Mouse (Mus musculus) stomach, embryonic 15.5 days (tissue): ENCODE results near the gene Fdx1. TPM values are rescaled to one million over a fixed set of nuclear protein-coding genes. Genes with fewer than 3 reads are reported as not detected.

ENCODE experiments used
- ATAC-seq: fragments of 200-750 bp; cut with Nextera tagmentation; 2 replicates; pipeline ENCODE4 v1.8.0; 2017; ENCODE audit warnings: low read depth, moderate number of reproducible peaks, moderate TSS enrichment; ENCODE audit not compliant: insufficient read depth, low FRiP score
- H3K27ac ChIP-seq: fragments of 300-500 bp; sonication (generic); 2 replicates; pipeline ENCODE4 v1.5.1; 2015; ENCODE audit warnings: mild to moderate bottlenecking, inconsistent platforms
- H3K27me3 ChIP-seq: fragments of 300-500 bp; sonication (generic); replicated peaks from 2 replicates; pipeline ENCODE4 v1.6.1; 2015; ENCODE audit warnings: inconsistent platforms
- H3K36me3 ChIP-seq: fragments of 300-500 bp; sonication (generic); 2 replicates; pipeline ENCODE4 v1.6.1; 2015; ENCODE audit warnings: inconsistent platforms
- H3K4me1 ChIP-seq: fragments of 300-500 bp; sonication (generic); 2 replicates; pipeline ENCODE4 v1.6.1; 2015; ENCODE audit warnings: inconsistent platforms
- H3K4me2 ChIP-seq: fragments of 300-500 bp; sonication (generic); 2 replicates; pipeline ENCODE4 v1.6.1; 2015; ENCODE audit warnings: mild to moderate bottlenecking, inconsistent platforms
- H3K4me3 ChIP-seq: fragments of 300-500 bp; sonication (generic); replicated peaks from 2 replicates; pipeline ENCODE4 v1.5.1; 2015; ENCODE audit warnings: inconsistent platforms
- H3K9ac ChIP-seq: fragments of 300-500 bp; sonication (generic); 2 replicates; pipeline ENCODE4 v1.6.1; 2015; ENCODE audit warnings: inconsistent platforms
- H3K9me3 ChIP-seq: fragments of 300-500 bp; sonication (generic); 2 replicates; pipeline ENCODE4 v1.6.1; 2016; ENCODE audit warnings: inconsistent platforms
- whole genome bisulfite sequencing: fragments of 180-500 bp; shearing (Covaris S2); methylation state at CpG from one replicate; pipeline ENCODE4 v1.1.7; 2015; 5-methylcytosine and 5-hydroxymethylcytosine counted together
- polyA plus RNA-seq: library from polyadenylated mRNA; unstranded; fragments of >200 nt; fragmentation: Nextera tagmentation; extraction: Ambion mirVana; gene quantifications from 2 replicates; pipeline ENCODE4 v1.2.1, GENCODE M21; 2015

Fdx1 gene
- polyA plus RNA-seq, result 84.2 and 91.4 TPM in 2 replicates

DNA sequence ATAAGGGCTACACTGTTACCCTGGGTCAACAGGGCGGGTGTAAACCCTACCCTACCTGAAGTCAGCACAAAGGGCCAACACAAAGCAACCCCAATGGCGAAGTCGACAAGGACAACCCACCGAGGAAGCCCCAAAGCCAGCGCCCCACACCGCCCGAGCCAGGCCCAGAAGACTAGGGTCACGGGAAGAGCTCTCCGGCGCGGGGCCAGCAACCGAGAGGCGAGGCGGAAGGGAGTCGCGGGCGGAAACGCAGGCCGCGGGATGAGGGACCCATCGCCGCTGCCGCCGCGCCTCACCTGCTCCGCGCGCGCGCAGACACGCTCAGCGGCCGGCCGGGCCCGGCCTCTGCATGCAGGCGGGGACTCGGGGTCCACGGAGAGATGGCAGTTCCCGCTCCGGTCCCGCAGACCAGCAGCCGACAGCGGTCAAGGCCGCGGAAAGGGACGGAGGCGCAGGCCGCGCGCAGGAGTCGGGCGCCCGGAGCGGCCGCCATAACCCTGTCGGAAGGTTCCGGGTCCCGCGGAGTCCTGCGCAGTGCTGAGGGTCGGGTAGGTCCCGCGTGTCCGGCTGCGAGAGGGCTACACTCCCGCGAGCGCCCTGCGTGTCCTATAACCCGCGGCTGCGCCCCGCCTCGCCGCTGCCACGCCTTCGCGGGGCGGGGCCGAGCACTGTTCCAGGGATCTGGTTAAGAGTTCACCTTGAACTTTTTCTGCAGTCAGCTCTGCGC is at the start of gene Fdx1:
Fdx1 (minus strand) TSS at position 582 of the 727 bp plus-strand sequence.
- peak; percentile 92 for ATAC-seq
- Histone ChIP-seq H3K4me1 (no peaks in the 10 kb centered on the region), H3K4me3 (peak within 1 kb of the TSS; percentile 83), H3K9ac (peak within 1 kb of the TSS; percentile 73), H3K36me3 (no peaks in the 10 kb centered on the region), H3K4me2 (peak within 1 kb of the TSS; percentile 55), H3K9me3 (no peaks in the 10 kb centered on the region), H3K27ac (peak within 1 kb of the TSS; percentile 84), H3K27me3 (no peaks in the 10 kb centered on the region)
- WGBS, result under 1% methylated on average over 80 of the region's 81 CpGs

DNA sequence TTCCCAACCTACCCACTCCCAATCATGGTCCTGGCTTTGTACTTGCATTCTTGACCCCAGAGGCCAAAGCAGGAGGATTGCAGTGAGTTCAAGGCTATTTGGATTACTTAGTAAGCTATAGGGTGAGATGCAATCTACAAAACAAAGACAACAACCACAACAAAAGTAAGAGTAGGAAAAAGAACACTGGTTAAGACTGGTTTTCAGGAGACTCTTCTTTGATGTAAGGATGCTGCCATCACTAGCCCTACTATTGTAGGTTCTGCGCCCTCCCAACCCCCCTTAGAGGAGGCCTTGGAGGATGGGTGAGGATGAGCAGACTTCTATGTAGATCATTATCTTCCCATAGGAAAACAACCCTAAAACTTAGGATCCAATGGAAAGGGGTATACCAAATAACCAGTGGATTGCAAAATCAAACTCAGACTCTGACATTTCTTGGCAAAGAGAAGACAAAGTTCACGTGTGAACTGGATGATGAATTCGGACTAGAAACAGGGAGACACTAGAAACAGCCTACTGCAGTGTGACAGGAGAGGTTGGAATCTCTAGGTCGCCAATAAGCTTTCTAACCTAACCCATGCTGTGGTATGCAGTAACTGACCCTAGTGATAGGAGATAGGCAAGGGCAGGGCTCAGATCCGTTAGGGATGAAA is 49.6 kb upstream of the Fdx1 start:
- Histone ChIP-seq H3K4me2 (no peak overlapping the region), H3K27ac (no peak overlapping the region), H3K36me3 (no peaks in the 10 kb centered on the region), H3K4me3 (no peak overlapping the region), H3K4me1 (no peaks in the 10 kb centered on the region), H3K9me3 (no peaks in the 10 kb centered on the region), H3K9ac (no peak overlapping the region), H3K27me3 (no peaks in the 10 kb centered on the region)
- no peak for ATAC-seq
- WGBS, result 71% methylated on average over 5 of the region's 5 CpGs

DNA sequence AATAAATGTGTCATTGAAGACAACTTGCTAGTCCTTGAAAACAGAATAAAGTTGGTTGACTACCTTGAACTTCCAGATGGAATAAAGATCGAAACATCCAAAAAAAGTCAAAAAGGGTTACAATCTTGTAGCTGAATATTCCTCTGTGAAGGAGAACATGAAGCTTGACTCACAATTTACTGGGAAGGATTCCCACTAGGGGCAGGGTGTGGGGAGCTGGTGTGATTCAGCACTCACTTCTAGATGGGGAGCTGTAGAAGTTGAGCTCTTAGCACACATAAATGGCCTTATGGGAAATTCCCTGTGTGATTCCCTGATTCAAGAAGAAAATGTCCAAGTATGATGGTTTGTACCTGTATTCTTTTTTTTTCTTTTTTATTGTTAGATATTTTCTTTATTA is 49.0 kb upstream of the Fdx1 start:
- no peak overlapping the region for H3K9ac ChIP-seq
- no peak overlapping the region for H3K4me2 ChIP-seq
- WGBS, result 94% methylated on average over 1 of the region's 1 CpGs
- no peaks in the 10 kb centered on the region for H3K9me3 ChIP-seq
- no peaks in the 10 kb centered on the region for H3K4me1 ChIP-seq
- ATAC-seq, result no peak
- H3K4me3 ChIP-seq, result no peak overlapping the region
- H3K36me3 ChIP-seq, result no peaks in the 10 kb centered on the region
- H3K27ac ChIP-seq, result no peak overlapping the region
- no peaks in the 10 kb centered on the region for H3K27me3 ChIP-seq

DNA sequence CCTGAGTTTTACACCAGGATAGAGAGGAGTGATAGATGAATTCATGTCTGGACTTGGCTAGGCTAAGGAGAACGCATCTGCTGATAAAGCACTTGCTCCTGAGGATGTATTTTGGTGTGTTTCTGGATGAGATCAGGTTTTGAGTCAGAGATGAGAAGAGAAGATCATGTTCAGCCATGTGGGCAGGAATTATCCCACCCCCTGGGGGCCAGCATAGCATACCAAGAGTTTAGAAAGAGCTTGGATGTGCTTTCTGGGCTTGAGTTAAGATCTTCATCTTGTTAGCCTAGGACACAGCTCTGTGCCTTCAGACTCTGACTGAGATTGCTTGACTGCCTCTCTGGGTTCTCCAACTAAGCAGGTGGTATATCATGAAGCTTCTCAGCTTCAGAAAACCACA is 45.2 kb upstream of the Fdx1 start:
- Histone ChIP-seq H3K27me3 (no peaks in the 10 kb centered on the region), H3K4me2 (no peak overlapping the region), H3K36me3 (no peaks in the 10 kb centered on the region), H3K9ac (no peak overlapping the region), H3K4me1 (no peaks in the 10 kb centered on the region), H3K4me3 (no peak overlapping the region), H3K27ac (no peak overlapping the region), H3K9me3 (no peaks in the 10 kb centered on the region)
- 74% methylated on average over 1 of the region's 1 CpGs for WGBS
- no peak for ATAC-seq

DNA sequence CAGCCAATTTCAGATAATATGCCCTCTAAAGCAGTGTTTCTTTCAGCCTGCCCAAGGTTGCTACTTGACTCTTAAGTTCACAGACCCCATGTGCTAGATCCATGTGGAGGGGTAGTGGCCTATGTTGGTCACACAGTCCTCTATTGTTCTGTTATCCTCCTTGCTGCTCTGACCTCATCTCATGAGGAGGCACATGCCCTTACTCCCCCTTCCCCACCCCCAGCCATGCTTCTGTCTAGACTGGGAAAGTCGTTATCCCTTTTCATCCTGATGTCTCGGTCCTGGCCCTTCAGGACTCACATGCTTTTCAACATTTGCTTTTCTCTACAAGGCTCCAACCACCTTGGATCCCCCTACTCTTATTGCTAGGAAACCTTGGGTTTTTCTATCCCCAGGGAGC is 44.0 kb upstream of the Fdx1 start:
- no peak overlapping the region for H3K27ac ChIP-seq
- H3K36me3 ChIP-seq, result no peaks in the 10 kb centered on the region
- no peak overlapping the region for H3K4me3 ChIP-seq
- no peaks in the 10 kb centered on the region for H3K9me3 ChIP-seq
- WGBS, result 50% methylated on average over 2 of the region's 2 CpGs
- ATAC-seq, result no peak
- no peak overlapping the region for H3K4me2 ChIP-seq
- H3K27me3 ChIP-seq, result no peaks in the 10 kb centered on the region
- H3K9ac ChIP-seq, result no peak overlapping the region
- H3K4me1 ChIP-seq, result no peaks in the 10 kb centered on the region

DNA sequence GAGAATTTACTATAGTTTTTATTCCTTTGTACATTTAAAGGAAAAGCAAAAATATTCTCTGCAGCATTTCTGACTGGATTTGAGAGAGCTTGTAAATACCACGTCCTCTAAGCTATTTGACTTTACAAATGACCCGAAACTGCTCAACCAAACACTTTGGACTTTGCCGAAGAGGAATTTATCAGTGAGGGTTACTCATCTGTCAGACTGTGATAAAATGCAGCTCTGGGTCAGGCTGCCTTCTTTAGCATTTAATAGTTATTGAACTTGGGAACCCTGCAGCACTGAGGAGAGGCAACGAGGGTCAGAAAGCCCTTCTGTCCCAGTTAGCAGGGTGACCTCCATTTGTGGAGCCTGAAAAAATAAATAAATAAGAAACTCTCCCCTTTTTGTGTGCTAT is 40.1 kb upstream of the Fdx1 start:
- no peaks in the 10 kb centered on the region for H3K27me3 ChIP-seq
- H3K9ac ChIP-seq, result no peak overlapping the region
- H3K36me3 ChIP-seq, result no peaks in the 10 kb centered on the region
- no peak for ATAC-seq
- WGBS, result 26% methylated on average over 4 of the region's 4 CpGs
- H3K4me3 ChIP-seq, result no peak overlapping the region
- H3K27ac ChIP-seq, result no peak overlapping the region
- H3K4me1 ChIP-seq, result no peaks in the 10 kb centered on the region
- no peak overlapping the region for H3K4me2 ChIP-seq
- H3K9me3 ChIP-seq, result no peaks in the 10 kb centered on the region

DNA sequence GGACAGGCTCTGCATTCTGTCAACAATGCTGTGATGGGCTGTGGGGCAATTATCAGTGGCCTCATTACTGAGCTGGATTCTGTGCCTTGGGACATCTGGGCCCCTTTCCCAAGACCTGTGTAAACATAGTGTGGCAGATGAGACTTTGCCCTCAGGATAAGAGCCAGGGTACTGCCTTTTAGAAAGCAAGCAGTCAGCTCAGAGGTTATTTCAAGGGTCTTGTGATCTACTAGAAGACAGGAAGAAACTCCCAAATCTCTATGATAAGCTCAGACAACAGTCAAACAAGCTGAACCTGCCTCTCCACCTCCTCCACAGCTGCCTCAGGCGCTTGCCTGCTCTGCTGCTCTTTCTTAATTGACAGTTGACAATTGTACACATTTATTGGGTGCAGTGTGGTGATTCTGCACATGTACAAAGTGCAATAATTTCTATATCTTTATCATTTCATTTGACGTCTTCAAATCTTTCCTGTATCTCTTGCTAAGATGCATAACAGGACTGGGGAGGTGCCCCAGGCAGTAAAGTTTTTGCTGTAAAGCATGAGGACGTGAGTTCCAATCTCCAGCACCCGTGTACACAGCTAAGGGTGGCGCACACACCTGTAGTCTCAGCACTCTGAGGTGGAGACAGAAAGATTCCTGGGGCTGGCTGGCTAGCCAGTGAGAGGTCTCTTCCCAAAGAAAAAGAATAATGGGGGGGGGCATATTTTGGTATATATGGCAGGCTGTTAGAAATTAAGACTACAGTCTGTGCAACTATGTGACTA is 32.2 kb upstream of the Fdx1 start:
- ATAC-seq, result peak; percentile 79
- Histone ChIP-seq H3K27ac (no peak overlapping the region), H3K9ac (no peak overlapping the region), H3K27me3 (no peaks in the 10 kb centered on the region), H3K36me3 (no peaks in the 10 kb centered on the region), H3K4me3 (no peak overlapping the region), H3K4me2 (no peak overlapping the region), H3K9me3 (no peaks in the 10 kb centered on the region), H3K4me1 (0 out of 2 replicates have a peak, but pooled peaks cover 5% of the 10 kb centered on the region)
- 58% methylated on average over 5 of the region's 5 CpGs for WGBS

DNA sequence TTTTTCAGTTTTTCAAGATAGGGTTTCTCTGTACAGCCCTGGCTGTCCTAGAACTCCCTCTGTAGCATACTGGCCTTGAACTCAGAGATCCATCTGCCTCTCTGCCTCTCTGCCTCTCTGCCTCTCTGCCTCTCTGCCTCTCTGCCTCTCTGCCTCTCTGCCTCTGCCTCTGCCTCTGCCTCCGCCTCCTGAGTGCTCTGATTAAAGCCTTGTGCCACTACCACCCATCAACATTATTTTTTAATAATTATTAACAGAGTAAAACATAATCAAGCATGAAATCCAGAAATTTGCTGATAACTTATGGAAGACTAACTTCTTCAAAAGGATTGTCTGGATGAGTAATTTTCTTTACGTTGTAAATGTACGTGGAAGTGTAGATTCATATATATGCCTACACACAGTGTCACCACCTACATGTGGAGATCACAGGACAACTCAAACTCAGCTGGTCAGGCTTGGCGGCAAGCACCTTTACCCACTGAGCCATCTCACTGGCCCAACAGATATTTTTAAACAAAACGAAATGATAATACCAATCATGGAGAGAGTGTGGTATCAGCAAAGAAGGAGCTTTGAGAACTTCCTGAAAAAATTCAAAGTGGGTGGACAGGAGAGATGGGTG is 31.4 kb upstream of the Fdx1 start:
- ATAC-seq, result no peak
- Histone ChIP-seq H3K27me3 (no peaks in the 10 kb centered on the region), H3K4me2 (no peak overlapping the region), H3K36me3 (no peaks in the 10 kb centered on the region), H3K4me3 (no peak overlapping the region), H3K27ac (no peak overlapping the region), H3K4me1 (0 out of 2 replicates have a peak, but pooled peaks cover 5% of the 10 kb centered on the region), H3K9me3 (no peaks in the 10 kb centered on the region), H3K9ac (no peak overlapping the region)
- 72% methylated on average over 5 of the region's 5 CpGs for WGBS

DNA sequence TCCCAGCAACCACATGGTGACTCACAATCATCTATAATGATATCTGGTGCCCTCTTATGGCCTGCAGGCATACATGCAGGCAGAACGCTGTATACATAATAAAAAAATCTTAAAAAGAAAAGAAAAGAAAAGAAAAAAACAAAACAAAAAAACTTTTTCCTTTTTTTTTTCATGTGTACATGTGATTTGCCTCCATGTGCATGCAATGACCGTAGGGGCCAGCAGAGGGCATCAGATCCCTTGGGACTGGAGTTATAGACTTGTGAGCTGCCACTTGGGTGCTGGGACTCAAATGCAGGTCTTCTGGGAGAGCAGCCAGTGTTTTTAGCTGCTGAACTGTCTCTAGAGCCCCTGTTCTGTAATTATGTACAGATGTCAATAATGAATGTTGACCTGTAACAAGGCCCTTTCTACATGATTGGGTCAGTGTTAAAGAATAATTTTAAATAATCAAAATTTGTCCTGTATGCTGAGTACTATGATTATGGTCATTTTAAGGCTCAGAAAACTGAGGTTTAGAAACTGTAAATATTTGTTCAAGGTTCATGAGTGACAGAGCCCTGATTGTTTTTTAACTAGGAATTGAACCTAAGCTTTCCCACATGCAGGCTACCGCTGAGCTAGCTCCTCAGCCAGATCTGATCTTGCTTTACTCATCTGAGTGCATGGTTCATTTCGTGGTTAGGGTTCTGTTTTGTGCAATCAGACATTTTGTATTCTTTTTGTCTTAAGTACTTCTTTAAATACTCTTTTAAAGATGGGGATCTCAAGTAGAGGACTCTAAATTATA is 30.3 kb upstream of the Fdx1 start:
- H3K4me2 ChIP-seq, result no peak overlapping the region
- no peaks in the 10 kb centered on the region for H3K9me3 ChIP-seq
- no peak overlapping the region for H3K4me3 ChIP-seq
- no peaks in the 10 kb centered on the region for H3K36me3 ChIP-seq
- H3K4me1 ChIP-seq, result 0 out of 2 replicates have a peak, but pooled peaks cover 5% of the 10 kb centered on the region
- no peak overlapping the region for H3K27ac ChIP-seq
- no peak overlapping the region for H3K9ac ChIP-seq
- H3K27me3 ChIP-seq, result no peaks in the 10 kb centered on the region
- no peak for ATAC-seq
- 78% methylated on average over 4 of the region's 4 CpGs for WGBS

DNA sequence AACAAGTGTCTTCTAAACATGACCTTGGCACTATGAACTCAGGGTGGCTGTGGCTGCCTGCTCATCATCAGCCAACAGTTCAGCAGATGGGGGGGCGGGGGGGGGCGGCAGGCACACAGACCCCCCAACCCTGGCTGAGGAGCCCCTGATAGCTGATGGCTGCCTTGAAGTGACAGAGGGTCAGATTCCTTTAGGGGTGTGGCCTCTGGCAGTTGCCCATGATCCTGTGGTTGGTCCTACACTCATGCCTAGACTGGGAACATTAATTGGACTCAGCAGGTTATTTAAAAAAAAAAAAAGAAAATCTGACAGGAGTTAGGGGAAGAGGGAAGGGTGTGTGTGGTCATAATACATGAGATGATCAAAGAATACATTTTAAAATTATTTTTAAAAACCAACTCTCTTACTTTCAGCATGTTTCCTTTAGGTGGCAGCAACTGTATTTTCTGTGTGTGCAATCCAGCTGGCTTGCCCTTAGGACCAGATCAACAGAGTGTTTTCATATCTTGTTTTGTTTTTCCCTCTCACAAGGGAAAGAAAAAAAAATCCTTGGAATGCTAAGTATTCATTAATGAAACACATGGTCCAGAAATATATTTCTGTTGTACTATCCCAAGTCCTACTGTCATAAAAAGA is 28.0 kb upstream of the Fdx1 start:
- no peak overlapping the region for H3K4me2 ChIP-seq
- H3K9me3 ChIP-seq, result no peaks in the 10 kb centered on the region
- ATAC-seq, result no peak
- no peaks in the 10 kb centered on the region for H3K36me3 ChIP-seq
- no peak overlapping the region for H3K27ac ChIP-seq
- 0 out of 2 replicates have a peak, but pooled peaks cover 5% of the 10 kb centered on the region for H3K4me1 ChIP-seq
- WGBS, result 33% methylated on average over 2 of the region's 2 CpGs
- H3K9ac ChIP-seq, result no peak overlapping the region
- no peak overlapping the region for H3K4me3 ChIP-seq
- H3K27me3 ChIP-seq, result no peaks in the 10 kb centered on the region

DNA sequence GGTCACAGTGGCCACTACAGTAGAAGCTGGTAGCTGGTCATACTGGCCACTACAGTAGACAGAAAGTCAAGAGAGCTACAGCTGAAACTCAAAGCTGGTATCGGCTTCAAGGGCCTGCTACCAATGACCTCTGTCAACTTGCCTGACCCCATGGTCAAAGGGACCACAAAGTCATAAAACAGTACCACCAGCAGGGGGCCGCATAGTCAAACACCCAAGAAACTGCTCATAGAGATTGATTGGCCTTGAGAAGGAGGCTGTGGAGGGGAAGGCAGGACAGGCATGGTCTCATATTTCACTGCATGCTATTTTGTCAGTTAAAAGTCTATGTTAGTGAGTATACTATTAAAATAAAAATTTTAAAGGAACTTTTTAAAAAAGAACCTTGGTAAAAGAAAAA is 27.5 kb upstream of the Fdx1 start:
- H3K27me3 ChIP-seq, result no peaks in the 10 kb centered on the region
- WGBS, result 27% methylated on average over 2 of the region's 2 CpGs
- no peaks in the 10 kb centered on the region for H3K36me3 ChIP-seq
- ATAC-seq, result no peak
- H3K4me1 ChIP-seq, result 0 out of 2 replicates have a peak, but pooled peaks cover 5% of the 10 kb centered on the region
- H3K4me3 ChIP-seq, result no peak overlapping the region
- no peaks in the 10 kb centered on the region for H3K9me3 ChIP-seq
- no peak overlapping the region for H3K4me2 ChIP-seq
- H3K9ac ChIP-seq, result no peak overlapping the region
- no peak overlapping the region for H3K27ac ChIP-seq
